Mouse (Mus musculus) embryo, embryonic 10.5 days (tissue): ENCODE data around the gene St6galnac1.

Experiments used
- DNase-seq: peaks from one replicate; pipeline ENCODE4 v3.0.0-alpha.2; 2015; ENCODE audit warnings: low spot score

The St6galnac1 gene

GRCm38 (mm10) chr11:116725031-116725948, 50.0 kb downstream of the St6galnac1 start:
- DNase-seq, result peak; percentile 59

- no peak for DNase-seq
These were observed 52.2 kb downstream of the St6galnac1 start for GRCm38 (mm10) chr11:116723064-116723463.

GRCm38 (mm10) chr11:116721548-116722271, 53.6 kb downstream of the St6galnac1 start:
- DNase-seq, result no peak

GRCm38 (mm10) chr11:116720319-116720865, 54.9 kb downstream of the St6galnac1 start:
- no peak for DNase-seq
